Mouse (Mus musculus): ENCODE data around the gene Med27.

DNA sequence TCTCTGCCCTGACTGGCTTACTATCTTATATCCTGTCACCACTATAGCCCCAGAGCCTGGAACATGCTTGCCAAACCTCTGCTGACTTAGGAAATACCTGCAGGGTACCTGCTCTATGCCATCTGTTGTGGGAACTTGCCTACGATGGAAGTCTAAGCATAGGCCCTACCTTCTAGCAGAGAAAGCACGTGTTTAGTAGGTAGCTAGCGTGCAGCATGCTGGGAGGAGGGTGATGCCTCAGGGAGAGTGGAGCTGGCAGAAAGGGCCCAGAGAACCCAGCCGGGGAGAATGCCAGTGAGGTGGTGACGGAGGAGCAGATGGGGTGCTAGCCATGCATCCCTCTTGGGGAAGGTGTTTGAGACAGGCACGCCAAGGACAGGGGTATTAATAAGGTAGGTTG lies 89.8 kb downstream of the Med27 start:
- no peak for TF ChIP-seq MYOG (IDR thresholded peaks at IDR 0.05; ENCODE audit: control insufficient read depth in 1 of 3, insufficient read depth in 1 of 3, insufficient read length in 2 of 3, low read depth in 2 of 3)
- no peak for TF ChIP-seq POLR2A (IDR thresholded peaks at IDR 0.05; ENCODE audit: insufficient read length, low read depth)
- TF ChIP-seq MYOD1 (IDR thresholded peaks at IDR 0.05; ENCODE audit: control insufficient read depth in 1 of 3, insufficient read length in 2 of 3, low read depth in 2 of 3), result no peak

Measured in myocyte (in vitro differentiated cells).